Mouse (Mus musculus): ENCODE data around the gene Wnt3a. TPM values are rescaled to one million over a fixed set of nuclear protein-coding genes. Genes with fewer than 3 reads are reported as not detected.

Wnt3a gene
- polyA plus RNA-seq, 1 experiment = not detected

GRCm38 (mm10) chr11:59313944-59314343 is 23.4 kb upstream of the Wnt3a start:
- H3K27me3 ChIP-seq (ENCODE audit: control insufficient read depth, insufficient read depth, low read length) = peaks cover 5% of the 10 kb centered on the region; the same call in 1 of the 2 replicates
- no peak overlapping the region for H3K27ac ChIP-seq (ENCODE audit: insufficient read depth, low read depth, low read length)
- no peaks in the 10 kb centered on the region for H3K36me3 ChIP-seq (ENCODE audit: control insufficient read depth, insufficient read depth, low read length)
- 61% methylated on average over 11 of the region's 11 CpGs for WGBS
- no peaks in the 10 kb centered on the region for H3K4me1 ChIP-seq (ENCODE audit: control insufficient read depth, insufficient read depth, insufficient read length, low read length)
- H3K4me3 ChIP-seq (ENCODE audit: low read depth, low read length) = no peak overlapping the region
- TF ChIP-seq POLR2A (IDR thresholded peaks at IDR 0.05; ENCODE audit: low read depth, low read length) = no peak
- no peak for TF ChIP-seq CTCF (IDR thresholded peaks at IDR 0.05; ENCODE audit: extremely low read depth, insufficient read length, insufficient replicate concordance, low read depth, low read length)

- H3K27me3 ChIP-seq (ENCODE audit: control insufficient read depth, insufficient read depth, low read length) = peaks cover 7% of the 10 kb centered on the region; the same call in 1 of the 2 replicates
- H3K4me3 ChIP-seq (ENCODE audit: low read depth, low read length) = no peak overlapping the region
- no peaks in the 10 kb centered on the region; the same call in 1 of the 2 replicates for H3K4me1 ChIP-seq (ENCODE audit: control insufficient read depth, insufficient read depth, insufficient read length, low read length)
- H3K27ac ChIP-seq (ENCODE audit: insufficient read depth, low read depth, low read length) = no peak overlapping the region
- no peaks in the 10 kb centered on the region for H3K36me3 ChIP-seq (ENCODE audit: control insufficient read depth, insufficient read depth, low read length)
- TF ChIP-seq POLR2A (IDR thresholded peaks at IDR 0.05; ENCODE audit: low read depth, low read length) (no peak), CTCF (IDR thresholded peaks at IDR 0.05; ENCODE audit: extremely low read depth, insufficient read length, insufficient replicate concordance, low read depth, low read length) (no peak)
- 34% methylated on average over 17 of the region's 17 CpGs for WGBS
These were observed 22.7 kb upstream of the Wnt3a start for GRCm38 (mm10) chr11:59313029-59313811.

GRCm38 (mm10) chr11:59312501-59312900 is 21.9 kb upstream of the Wnt3a start:
- H3K4me3 ChIP-seq (ENCODE audit: low read depth, low read length) = no peak overlapping the region
- 26% methylated on average over 8 of the region's 8 CpGs for WGBS
- no peaks in the 10 kb centered on the region; the same call in none of the 2 replicates for H3K4me1 ChIP-seq (ENCODE audit: control insufficient read depth, insufficient read depth, insufficient read length, low read length)
- no peak for TF ChIP-seq POLR2A (IDR thresholded peaks at IDR 0.05; ENCODE audit: low read depth, low read length)
- TF ChIP-seq CTCF (IDR thresholded peaks at IDR 0.05; ENCODE audit: extremely low read depth, insufficient read length, insufficient replicate concordance, low read depth, low read length) = no peak
- no peak overlapping the region for H3K27ac ChIP-seq (ENCODE audit: insufficient read depth, low read depth, low read length)
- no peaks in the 10 kb centered on the region for H3K36me3 ChIP-seq (ENCODE audit: control insufficient read depth, insufficient read depth, low read length)
- H3K27me3 ChIP-seq (ENCODE audit: control insufficient read depth, insufficient read depth, low read length) = peaks cover 14% of the 10 kb centered on the region; the same call in 1 of the 2 replicates

GRCm38 (mm10) chr11:59312060-59312459 is 21.5 kb upstream of the Wnt3a start:
- TF ChIP-seq CTCF (IDR thresholded peaks at IDR 0.05; ENCODE audit: extremely low read depth, insufficient read length, insufficient replicate concordance, low read depth, low read length) = no peak
- TF ChIP-seq POLR2A (IDR thresholded peaks at IDR 0.05; ENCODE audit: low read depth, low read length) = no peak
- H3K27ac ChIP-seq (ENCODE audit: insufficient read depth, low read depth, low read length) = no peak overlapping the region
- H3K4me3 ChIP-seq (ENCODE audit: low read depth, low read length) = no peak overlapping the region
- 49% methylated on average over 6 of the region's 6 CpGs for WGBS
- H3K4me1 ChIP-seq (ENCODE audit: control insufficient read depth, insufficient read depth, insufficient read length, low read length) = peaks cover 2% of the 10 kb centered on the region
- peaks cover 18% of the 10 kb centered on the region for H3K27me3 ChIP-seq (ENCODE audit: control insufficient read depth, insufficient read depth, low read length)
- no peaks in the 10 kb centered on the region for H3K36me3 ChIP-seq (ENCODE audit: control insufficient read depth, insufficient read depth, low read length)

- 79% methylated on average over 8 of the region's 8 CpGs for WGBS
- H3K4me3 ChIP-seq (ENCODE audit: low read depth, low read length) = no peak overlapping the region
- H3K27ac ChIP-seq (ENCODE audit: insufficient read depth, low read depth, low read length) = no peak overlapping the region
- H3K36me3 ChIP-seq (ENCODE audit: control insufficient read depth, insufficient read depth, low read length) = no peaks in the 10 kb centered on the region
- peaks cover 35% of the 10 kb centered on the region for H3K27me3 ChIP-seq (ENCODE audit: control insufficient read depth, insufficient read depth, low read length)
- TF ChIP-seq CTCF (IDR thresholded peaks at IDR 0.05; ENCODE audit: extremely low read depth, insufficient read length, insufficient replicate concordance, low read depth, low read length) = no peak
- TF ChIP-seq POLR2A (IDR thresholded peaks at IDR 0.05; ENCODE audit: low read depth, low read length) = no peak
- H3K4me1 ChIP-seq (ENCODE audit: control insufficient read depth, insufficient read depth, insufficient read length, low read length) = peaks cover 6% of the 10 kb centered on the region
These were observed 19.4 kb upstream of the Wnt3a start for GRCm38 (mm10) chr11:59309976-59310375.

- Histone ChIP-seq H3K4me1 (ENCODE audit: control insufficient read depth, insufficient read depth, insufficient read length, low read length) (peaks cover 6% of the 10 kb centered on the region), H3K4me3 (ENCODE audit: low read depth, low read length) (no peak overlapping the region), H3K27me3 (ENCODE audit: control insufficient read depth, insufficient read depth, low read length) (peaks cover 35% of the 10 kb centered on the region), H3K27ac (ENCODE audit: insufficient read depth, low read depth, low read length) (no peak overlapping the region), H3K36me3 (ENCODE audit: control insufficient read depth, insufficient read depth, low read length) (no peaks in the 10 kb centered on the region)
- 48% methylated on average over 12 of the region's 12 CpGs for WGBS
- TF ChIP-seq CTCF (IDR thresholded peaks at IDR 0.05; ENCODE audit: extremely low read depth, insufficient read length, insufficient replicate concordance, low read depth, low read length) (no peak), POLR2A (IDR thresholded peaks at IDR 0.05; ENCODE audit: low read depth, low read length) (no peak)
These were observed 18.7 kb upstream of the Wnt3a start for GRCm38 (mm10) chr11:59309106-59309805.

DNA sequence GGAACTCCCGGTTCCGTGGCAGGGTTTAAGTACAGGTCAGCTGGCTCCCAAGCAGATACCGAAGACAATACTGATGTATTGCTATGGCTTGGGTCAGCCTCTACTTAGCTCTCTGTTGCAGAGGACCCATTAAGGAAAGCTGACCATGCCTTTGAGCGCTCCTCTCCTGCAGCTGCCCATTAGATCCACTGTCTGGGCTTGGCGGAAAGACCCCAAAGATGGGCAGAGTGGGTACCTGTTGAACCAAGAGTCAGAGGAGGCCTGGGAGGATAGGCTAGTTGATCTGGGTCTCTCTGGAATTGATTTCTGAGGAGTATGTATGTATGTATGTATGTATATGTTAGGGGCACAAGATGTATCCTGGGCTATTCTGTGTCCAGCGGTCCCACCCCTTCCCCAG is 18.1 kb upstream of the Wnt3a start:
- H3K4me3 ChIP-seq (ENCODE audit: low read depth, low read length) = no peak overlapping the region
- WGBS = 54% methylated on average over 6 of the region's 6 CpGs
- H3K4me1 ChIP-seq (ENCODE audit: control insufficient read depth, insufficient read depth, insufficient read length, low read length) = peaks cover 6% of the 10 kb centered on the region
- H3K27me3 ChIP-seq (ENCODE audit: control insufficient read depth, insufficient read depth, low read length) = peaks cover 35% of the 10 kb centered on the region
- no peak overlapping the region for H3K27ac ChIP-seq (ENCODE audit: insufficient read depth, low read depth, low read length)
- TF ChIP-seq POLR2A (IDR thresholded peaks at IDR 0.05; ENCODE audit: low read depth, low read length) = no peak
- TF ChIP-seq CTCF (IDR thresholded peaks at IDR 0.05; ENCODE audit: extremely low read depth, insufficient read length, insufficient replicate concordance, low read depth, low read length) = no peak
- no peaks in the 10 kb centered on the region for H3K36me3 ChIP-seq (ENCODE audit: control insufficient read depth, insufficient read depth, low read length)

Measured in small intestine, adult 2 months (tissue).